Mouse (Mus musculus): Measurements from ENCODE around the gene Ints5.

Gene Ints5

DNA sequence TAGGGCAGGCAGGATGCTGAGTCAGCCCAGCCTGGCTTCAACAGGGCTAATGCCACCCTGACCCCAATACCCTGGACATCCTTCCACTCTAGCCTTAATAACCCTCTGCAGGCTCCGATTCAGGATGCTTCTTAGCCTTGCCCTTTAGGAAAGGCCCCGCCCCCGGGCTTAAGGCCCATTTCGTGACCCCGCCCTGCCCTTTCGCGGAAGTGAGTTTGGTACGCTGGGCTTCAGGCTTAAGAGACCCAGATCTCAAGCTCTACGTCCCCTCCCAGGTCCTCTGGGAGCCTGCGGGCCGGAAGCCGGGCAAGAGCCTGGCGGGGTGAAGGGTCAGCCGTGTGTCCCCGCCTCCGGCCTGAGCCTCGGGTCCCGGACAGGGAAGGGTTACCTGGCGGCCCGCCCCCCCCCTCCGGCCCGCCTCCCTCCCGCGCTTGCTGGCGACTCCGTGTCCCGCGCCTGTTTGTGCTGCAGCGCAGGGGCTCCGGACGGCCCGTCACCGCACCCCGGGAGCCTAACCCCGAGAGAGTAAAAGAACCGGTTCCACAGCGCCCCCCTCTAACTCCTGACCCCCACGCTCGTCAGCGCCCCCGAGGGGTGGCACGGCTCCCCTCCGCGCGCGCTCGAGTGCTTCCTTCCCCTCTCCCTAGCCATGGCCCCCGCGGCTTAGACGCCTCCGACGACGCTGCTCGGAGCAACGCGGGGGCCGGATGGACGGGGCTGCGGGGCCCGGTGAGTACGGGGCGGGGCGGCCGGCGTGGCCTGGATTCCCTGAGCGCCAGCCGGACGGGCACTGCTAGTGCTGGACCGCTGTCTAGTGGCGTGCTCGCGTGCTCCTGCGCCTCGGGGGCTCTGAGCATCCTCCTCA, 36.7 kb downstream of the Ints5 start, which contains the start of the genes Rom1 and Eml3:
Rom1 (minus strand) TSS at position 133 of the 865 bp plus-strand sequence.
Eml3 (plus strand) TSS at position 329 of the 865 bp plus-strand sequence.
- DNase-seq: peak; percentile 80 to 82

DNA sequence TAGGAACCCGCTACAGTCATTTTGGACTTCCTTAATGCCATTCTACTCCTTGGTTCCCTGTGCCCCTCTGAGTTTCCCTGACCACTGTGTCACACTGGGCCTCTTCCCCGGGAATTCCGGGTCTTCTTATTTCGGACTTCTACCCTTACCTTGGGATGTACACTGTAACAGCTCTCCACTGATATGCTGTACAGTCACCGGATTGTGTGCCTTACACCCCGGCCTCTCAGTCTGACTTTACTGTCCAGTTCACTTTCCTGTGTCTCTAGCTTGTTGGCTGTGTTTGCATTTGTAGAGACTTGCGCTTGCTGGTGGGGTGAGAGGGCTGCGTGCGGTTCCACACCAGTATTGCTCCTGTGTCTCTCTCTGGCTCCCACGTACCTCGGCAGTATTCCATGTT, 37.3 kb downstream of the Ints5 start:
- DNase-seq: no peak

DNA sequence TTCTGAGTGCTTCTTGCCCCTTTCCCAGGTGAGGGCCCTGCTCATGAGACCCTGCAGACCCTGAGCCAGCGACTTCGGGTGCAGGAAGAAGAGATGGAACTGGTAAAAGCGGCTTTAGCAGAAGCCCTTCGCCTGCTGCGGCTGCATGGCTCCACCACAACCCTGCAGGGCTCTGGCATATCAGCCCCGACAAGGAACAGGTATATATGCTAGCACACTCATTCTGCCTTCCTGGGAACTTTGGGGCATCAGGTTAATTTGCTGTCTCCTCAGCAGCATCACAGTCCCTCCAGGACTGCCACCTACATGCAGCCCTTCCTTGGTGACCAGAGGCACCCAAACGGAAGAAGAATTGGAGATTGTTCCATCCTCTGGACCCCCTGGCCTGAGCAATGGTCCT, 38.0 kb downstream of the Ints5 start:
- DNase-seq: no peak

DNA sequence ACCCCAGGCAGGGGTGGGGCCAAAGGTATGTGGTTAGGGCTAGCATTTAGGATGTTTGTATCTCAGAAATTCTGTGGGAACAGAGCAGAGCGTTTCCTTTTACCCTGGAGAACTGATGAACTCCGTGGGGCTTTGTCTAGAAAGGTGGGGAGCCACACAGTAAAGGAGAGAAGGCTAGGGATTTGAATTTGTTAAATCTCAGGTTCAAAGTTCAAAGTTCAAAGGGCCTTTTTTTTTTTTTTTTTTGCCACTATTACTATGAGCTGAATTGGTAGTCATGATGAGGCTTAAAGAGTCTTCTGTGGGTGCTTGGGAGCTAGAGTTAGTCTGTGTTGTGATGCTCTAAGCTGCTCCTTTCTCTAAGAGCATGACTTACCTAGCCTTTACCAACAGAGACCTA, 43.9 kb downstream of the Ints5 start:
- DNase-seq: no peak

DNA sequence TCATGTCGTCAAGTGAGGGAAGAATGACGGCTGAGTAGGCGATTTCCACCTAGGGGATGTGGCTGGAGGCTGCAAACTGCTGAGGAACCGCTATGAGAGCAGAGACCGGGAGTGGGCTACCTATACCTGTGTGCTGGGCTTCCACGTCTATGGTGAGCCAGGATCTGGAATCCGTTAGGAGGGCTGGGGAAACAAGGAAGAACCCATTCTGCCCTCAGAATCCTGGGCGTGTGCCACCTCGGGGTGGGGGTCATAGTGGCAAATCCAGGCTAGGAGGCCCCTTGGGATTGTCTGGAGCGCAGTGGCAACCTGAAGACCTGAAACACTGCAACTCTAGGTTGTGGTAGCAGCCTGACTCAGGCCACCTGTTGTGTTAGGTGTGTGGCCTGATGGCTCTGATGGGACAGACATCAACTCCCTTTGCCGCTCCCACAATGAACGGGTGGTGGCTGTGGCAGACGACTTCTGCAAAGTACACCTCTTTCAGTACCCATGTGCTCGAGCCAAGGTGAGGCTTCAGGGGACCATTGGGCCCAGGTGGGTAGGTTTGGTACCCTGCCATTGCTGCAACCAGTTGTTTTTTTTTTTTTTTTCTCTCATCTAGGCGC, 47.8 kb downstream of the Ints5 start:
- DNase-seq: peak in 1 of 2 experiments; percentile 37

DNA sequence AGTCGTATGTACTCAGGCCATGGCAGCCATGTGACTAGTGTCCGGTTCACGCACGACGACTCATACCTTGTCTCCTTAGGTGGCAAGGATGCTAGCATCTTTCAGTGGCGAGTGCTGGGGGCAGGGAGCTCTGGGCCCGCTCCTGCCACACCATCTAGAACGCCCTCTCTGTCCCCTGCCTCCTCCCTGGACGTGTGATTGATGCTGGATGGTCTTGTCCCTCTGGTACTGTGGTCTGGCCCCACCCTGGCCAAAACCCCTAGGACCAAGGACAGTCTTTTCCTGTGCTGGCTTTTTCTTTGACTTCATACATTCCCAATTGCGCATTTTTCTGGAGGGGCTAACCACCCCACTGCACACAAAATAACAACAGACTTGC, 48.3 kb downstream of the Ints5 start:
- peak in 1 of 2 experiments; percentile 36 for DNase-seq

DNA sequence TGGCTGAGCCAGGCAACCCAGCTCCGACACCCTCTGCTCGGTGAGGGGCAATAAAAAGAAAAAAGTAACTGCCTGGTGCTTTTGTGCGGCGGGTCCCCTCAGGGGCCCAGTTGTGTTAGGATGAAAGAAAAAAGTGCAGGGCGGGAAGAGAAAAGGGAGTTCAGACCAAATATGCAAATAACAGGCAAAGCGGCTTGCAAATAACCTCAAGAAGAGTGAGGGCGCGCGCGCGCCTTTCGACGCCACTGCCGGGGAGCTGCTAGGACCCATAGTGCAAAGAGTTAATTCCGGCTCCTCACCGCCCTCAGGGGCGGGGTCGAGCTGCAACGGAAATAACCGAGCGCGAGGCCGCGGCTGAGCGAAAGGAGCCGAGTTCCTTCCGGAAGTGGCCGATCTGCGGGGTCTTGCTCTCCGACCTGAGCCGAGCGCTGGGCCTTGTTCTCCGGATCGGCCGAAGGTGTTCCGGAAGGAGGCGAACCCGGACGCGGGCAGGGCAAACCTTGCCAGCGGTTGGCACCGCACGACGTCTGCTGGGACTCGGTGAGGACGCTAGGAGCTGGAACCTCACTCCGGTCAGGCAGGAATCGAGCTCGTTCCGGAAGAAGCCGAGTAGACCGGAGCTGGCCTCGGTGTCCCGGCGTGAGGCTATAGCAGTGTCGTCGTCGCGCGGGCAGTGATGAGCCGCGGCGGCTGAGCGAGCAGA, 48.9 kb downstream of the Ints5 start, which contains the start of gene Mta2:
Mta2 (plus strand) TSS at position 361 of the 703 bp plus-strand sequence.
- DNase-seq: peak; percentile 97 to 98

DNA sequence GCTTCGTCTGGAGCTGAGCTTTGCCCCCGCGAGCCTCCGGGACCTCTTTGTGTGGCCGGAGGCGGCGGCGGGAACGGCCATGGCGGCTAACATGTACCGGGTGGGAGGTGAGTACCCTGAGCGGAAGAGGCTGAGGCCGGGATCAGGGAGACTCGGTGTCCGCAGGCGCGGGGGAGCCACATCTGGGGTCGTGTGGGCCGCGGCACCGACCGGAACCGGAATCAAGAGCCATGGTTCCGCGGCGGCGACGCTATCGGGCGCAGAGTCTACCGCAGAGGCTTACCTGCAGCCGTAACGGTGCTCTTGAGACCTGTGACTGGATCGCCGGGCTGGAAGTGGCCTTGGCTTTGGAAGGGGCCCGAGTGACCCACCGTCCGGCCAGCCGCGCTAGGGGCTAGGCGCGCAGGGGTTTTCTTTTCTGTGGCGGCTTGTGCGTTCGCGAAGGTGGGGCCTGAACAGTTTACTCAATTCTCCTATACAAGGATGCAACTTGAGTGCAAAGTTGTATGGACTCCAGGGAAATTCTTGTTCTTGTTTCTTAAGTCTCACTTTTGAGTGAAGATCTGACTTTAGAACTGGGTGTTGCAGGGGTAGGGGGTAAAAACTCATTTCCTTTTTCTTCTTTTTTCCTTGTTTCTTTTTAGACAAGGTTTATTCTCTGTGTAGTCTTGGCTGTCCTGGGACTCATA, 49.6 kb downstream of the Ints5 start:
- DNase-seq: no peak

DNA sequence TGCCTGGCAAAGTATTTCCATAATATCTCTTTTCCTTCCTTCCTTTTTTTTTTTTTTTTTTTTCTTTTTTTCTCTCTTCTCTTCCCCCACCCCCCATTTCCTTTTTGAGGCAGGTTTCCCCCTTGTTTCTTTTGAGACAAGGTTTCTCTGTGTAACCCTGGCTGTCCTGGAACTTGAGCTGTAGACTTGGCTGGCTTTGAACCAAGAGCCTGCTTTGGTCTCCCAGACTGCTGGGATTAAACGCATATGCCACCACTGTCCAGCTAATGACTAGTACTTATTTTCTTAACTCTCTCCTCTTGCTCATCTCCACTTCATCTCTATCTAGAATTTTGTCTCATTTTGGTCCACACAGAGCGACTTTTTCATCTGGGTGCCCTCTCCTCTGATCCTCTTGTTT, 50.2 kb downstream of the Ints5 start:
- no peak for DNase-seq

DNA sequence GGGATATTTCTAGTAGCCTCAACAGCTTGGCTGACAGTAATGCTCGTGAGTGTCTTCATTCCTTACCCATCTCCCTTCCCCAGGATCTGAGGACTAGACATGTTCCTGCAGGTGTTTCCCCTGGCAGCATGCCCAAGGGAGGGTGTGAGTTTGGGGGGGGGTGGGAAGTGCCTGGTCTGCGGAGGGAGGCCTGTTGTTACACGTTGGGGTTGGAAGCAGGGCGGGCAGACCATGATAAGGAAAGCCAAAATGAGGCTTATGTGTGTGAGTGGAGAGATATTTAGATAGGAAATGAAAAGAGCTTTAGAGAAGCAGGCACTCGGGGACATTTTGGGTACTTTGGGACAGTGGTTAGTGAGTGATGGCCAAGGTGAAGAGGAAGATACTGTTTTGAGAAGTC, 51.3 kb downstream of the Ints5 start:
- no peak for DNase-seq

DNA sequence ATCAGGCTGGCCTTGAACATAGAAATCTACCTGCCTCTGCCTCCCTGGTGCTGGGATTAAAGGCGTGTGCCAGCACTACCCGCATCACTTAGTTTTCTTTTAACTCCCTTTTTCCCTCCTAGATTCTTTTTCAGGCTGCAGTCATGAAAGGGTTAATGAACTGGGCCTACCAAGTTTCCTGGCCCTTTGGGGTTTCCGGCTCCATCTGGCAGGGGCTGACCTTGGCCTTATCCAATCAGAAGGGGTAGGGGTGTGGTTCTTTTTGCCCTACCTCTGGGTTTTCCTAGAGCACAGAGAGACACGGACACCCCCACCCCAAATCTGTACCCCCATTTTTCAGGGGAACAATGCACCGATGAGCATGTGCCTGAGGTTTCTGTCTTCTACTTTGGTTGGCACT, 51.9 kb downstream of the Ints5 start:
- DNase-seq: no peak

DNA sequence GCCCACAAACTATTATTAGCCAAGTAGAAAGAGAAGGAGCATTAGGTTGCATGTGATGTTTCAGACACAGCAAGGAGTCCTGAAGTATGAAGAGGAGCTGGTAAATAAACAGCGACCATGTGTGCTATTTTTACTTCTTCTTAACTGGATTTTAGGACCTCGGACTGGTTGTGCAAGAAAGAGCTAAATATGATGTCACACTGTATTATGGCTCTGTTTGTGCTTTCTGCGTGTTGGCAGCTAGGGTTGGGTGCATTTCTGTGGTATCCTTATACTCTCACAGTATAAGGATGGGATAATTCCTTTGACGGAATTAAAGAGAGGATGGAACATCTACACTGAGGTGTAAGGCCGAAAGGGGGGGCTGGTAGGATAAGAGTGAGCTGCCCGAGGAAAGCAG, 52.4 kb downstream of the Ints5 start:
- DNase-seq: no peak

DNA sequence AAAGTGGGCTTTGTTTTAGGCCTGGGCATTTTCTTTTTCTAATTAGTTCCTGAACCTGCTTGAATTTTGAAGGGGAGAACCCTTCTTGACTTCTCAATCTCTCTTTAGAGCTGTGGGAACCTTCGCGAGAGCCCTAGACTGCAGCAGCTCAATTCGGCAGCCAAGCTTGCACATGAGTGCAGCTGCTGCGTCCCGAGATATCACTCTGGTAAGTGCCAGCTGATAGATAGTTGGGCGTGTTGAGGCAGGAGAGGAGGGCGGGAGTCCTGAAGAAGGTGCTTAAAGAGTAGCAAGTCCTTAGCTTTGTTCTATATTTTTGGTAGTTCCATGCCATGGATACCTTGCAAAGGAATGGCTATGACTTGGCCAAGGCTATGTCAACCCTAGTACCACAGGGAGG, 54.1 kb downstream of the Ints5 start:
- DNase-seq: no peak

All from cerebellum, adult 18-20 months (tissue).